Mouse (Mus musculus) lung, adult 2 months (tissue): ENCODE results near the gene Clic1.

Experiments
- CTCF ChIP-seq: fragments of 200-500 bp; IDR thresholded peaks from 2 replicates; pipeline ENCODE4 v1.5.1; 2011; ENCODE audit warnings: mild to moderate bottlenecking, low read length, control low read depth; ENCODE audit not compliant: insufficient read depth
- POLR2A ChIP-seq: fragments of 200-500 bp; IDR thresholded peaks from 2 replicates; pipeline ENCODE4 v1.6.1; 2011; ENCODE audit warnings: low read depth, mild to moderate bottlenecking, control low read depth, low read length, borderline replicate concordance; ENCODE audit errors: extremely low read depth

GRCm38 (mm10) chr17:35064951-35065947 is 15.5 kb downstream of the Clic1 start, which contains the start of gene Ly6g6c:
- peak; percentile 38; the same call in 1 of the 2 replicates for TF ChIP-seq POLR2A
- TF ChIP-seq CTCF, result no peak
